11 mouse cellular contexts compared by ENCODE assay signal in the genomic region with DNA sequence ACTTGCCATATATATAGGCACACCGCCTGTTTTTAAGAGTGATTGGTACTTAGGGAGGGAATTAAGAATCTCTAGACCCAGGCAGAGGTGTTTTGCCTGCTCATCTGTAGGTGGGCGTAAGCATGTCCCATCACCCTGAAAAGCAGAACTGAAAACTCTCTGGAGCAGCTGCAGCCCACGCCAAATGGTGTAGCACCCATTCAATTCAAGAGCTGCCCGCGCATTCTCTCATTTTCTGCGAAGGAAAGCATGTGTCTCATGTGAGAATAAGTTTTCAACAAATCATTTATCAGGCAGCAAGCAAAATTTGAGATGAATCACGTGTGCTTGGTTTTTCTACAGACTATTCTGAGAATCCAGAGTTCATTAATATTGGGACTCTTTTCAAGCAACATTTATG.
DNase-seq lines count a peak whose midpoint lies in the region; TF ChIP-seq lines count a peak whose summit lies in the region.
"Had no signal": no experiment of that assay in that cellular context is flagged by ENCODE, and none has a peak within 500 bp of the region (broad histone marks: within the 10 kb centered on the region; RNA-seq: fewer than 3 reads in every experiment).

No protein-coding gene starts in this region.

- intact Hi-C loops in left cerebral cortex, postnatal 4 days (cut with DNase I) = no loop called here
- intact Hi-C loops in left cerebral cortex, adult 2 months (cut with DNase I) = no loop called here

- peak; percentile 67 for DNase-seq in left cerebral cortex, adult 11 months (ENCODE audit: low spot score)
- DNase-seq in left cerebral cortex, postnatal 4 days = no peak
- DNase-seq in brain, adult 2 months (ENCODE audit: low read depth, low spot score) = peak; percentile 89
- DNase-seq in left cerebral cortex, adult 2 months (ENCODE audit: extremely low spot score in 1 of 2, low spot score in 2 of 2) = peak; percentile 29 to 59
- DNase-seq in skeletal muscle tissue, adult 2 months (ENCODE audit: low read depth, low spot score) = peak; percentile 17
- no peak for DNase-seq in T-cell, adult 2 months (ENCODE audit: low spot score)
- no peak for DNase-seq in heart, adult 8-10 months (ENCODE audit: low spot score)
- DNase-seq: kidney, postnatal 36 days had no signal

- no peak overlapping the region for H3K27ac ChIP-seq in left cerebral cortex, adult 2 months
- H3K27ac ChIP-seq: embryonic facial prominence, embryonic 12.5 days; heart, embryonic 15.5 days; limb, embryonic 15.5 days had no signal

- no peak overlapping the region for H3K4me3 ChIP-seq in left cerebral cortex, adult 2 months
- H3K4me3 ChIP-seq: embryonic facial prominence, embryonic 12.5 days; heart, embryonic 15.5 days; limb, embryonic 15.5 days had no signal

- no peak for TF ChIP-seq CTCF in left cerebral cortex, adult 2 months (IDR thresholded peaks at IDR 0.05)

Comparison
In these comparisons a context has a peak if more than half of its experiments do, and no peak if none do; other contexts are left out.
1. DNase-seq: peak in left cerebral cortex, adult 11 months (single experiment), brain, adult 2 months (single experiment), left cerebral cortex, adult 2 months (2 of 2) and skeletal muscle tissue, adult 2 months (single experiment); none in left cerebral cortex, postnatal 4 days (single experiment), T-cell, adult 2 months (single experiment) and heart, adult 8-10 months (single experiment).